Mouse (Mus musculus): ENCODE data around the gene Cdc42se1. TPM values are rescaled to one million over a fixed set of nuclear protein-coding genes. Genes with fewer than 3 reads are reported as not detected.

Cdc42se1 gene
- polyA plus RNA-seq, 1 experiment from 2014 or later: 59.1 TPM

DNA sequence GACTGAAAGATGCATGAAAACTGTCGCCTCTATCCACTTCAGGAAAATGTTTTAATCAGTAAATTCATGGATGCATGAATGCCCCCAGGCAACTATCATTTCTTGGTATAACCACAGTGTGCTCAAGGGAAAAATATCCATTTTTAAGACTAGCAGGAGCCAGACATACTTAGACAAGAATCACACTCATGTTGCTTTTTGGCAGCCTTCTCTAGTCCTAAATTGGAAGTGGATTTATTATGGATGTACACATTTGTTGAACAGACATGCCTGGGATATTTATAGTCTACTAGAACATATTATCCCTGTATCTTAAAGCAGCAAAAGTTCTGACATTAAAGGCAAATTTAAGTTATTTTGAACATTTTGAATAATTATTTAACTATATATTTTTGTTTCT lies 36.2 kb downstream of the Cdc42se1 start:
- Histone ChIP-seq H3K9ac (ENCODE audit: low read depth, low read length) (no peak overlapping the region), H3K36me3 (ENCODE audit: control insufficient read depth, insufficient read depth, low read length) (peaks cover 35% of the 10 kb centered on the region), H3K4me1 (ENCODE audit: control insufficient read depth, insufficient read depth, low read depth, low read length) (no peaks in the 10 kb centered on the region), H3K27me3 (replicated peaks; ENCODE audit: control insufficient read depth, insufficient read depth, low read length) (no peaks in the 10 kb centered on the region), H3K27ac (ENCODE audit: low read depth, low read length) (no peak overlapping the region), H3K9me3 (ENCODE audit: control insufficient read depth, low read length) (no peaks in the 10 kb centered on the region), H3K4me2 (ENCODE audit: low read length) (no peak overlapping the region), H3K4me3 (ENCODE audit: low read length) (no peak overlapping the region)
- whole genome bisulfite sequencing: 72% methylated on average over 1 of the region's 1 CpGs
- no peak for ATAC-seq

DNA sequence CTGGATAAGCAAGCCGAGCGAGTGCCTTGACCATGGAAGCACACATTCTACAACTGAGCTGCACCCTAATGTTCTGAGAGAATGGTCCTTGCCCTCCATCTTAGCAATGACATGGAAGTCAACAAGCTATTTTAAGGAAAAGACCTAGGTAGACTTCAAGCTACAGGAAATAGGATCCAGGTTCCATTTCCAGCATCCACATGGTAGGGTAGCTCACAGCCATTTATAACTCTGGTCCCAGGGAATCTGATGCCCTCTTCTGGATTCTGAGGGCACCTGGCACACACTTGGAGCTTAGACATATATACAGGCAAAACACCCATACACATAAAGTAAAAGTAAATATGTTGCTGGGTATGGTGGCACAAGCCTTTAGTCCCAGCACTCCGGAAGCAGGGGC lies 37.5 kb downstream of the Cdc42se1 start:
- H3K4me1 ChIP-seq (ENCODE audit: control insufficient read depth, insufficient read depth, low read depth, low read length): no peaks in the 10 kb centered on the region
- no peak for ATAC-seq
- peaks cover 33% of the 10 kb centered on the region for H3K36me3 ChIP-seq (ENCODE audit: control insufficient read depth, insufficient read depth, low read length)
- no peaks in the 10 kb centered on the region for H3K9me3 ChIP-seq (ENCODE audit: control insufficient read depth, low read length)
- no peak overlapping the region for H3K4me3 ChIP-seq (ENCODE audit: low read length)
- no peak overlapping the region for H3K9ac ChIP-seq (ENCODE audit: low read depth, low read length)
- no peaks in the 10 kb centered on the region for H3K27me3 ChIP-seq (replicated peaks; ENCODE audit: control insufficient read depth, insufficient read depth, low read length)
- WGBS: 98% methylated on average over 3 of the region's 3 CpGs
- no peak overlapping the region for H3K4me2 ChIP-seq (ENCODE audit: low read length)
- no peak overlapping the region for H3K27ac ChIP-seq (ENCODE audit: low read depth, low read length)

DNA sequence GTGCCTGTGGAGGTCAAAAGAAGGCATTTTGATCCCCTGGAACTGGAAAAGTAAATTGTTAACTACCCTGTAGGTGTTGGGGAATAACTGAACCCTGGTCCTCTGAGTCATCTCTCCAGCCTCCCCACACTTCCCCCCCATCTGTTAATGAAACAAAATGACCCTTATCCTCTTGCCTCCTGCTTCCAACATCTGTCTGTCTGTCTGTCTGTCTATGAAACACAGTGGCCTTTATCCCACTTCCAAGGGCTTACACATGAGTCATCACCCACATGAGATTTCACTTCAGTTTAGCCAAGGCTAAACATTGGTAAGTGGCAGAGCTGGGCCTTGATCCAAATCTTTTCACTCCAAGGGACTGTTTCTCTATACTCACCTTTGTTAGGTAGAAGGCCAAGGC lies 39.3 kb downstream of the Cdc42se1 start:
- H3K27ac ChIP-seq (ENCODE audit: low read depth, low read length): no peak overlapping the region
- no peaks in the 10 kb centered on the region for H3K9me3 ChIP-seq (ENCODE audit: control insufficient read depth, low read length)
- no peak overlapping the region for H3K9ac ChIP-seq (ENCODE audit: low read depth, low read length)
- peaks cover 29% of the 10 kb centered on the region for H3K36me3 ChIP-seq (ENCODE audit: control insufficient read depth, insufficient read depth, low read length)
- no peak for ATAC-seq
- no peaks in the 10 kb centered on the region for H3K27me3 ChIP-seq (replicated peaks; ENCODE audit: control insufficient read depth, insufficient read depth, low read length)
- H3K4me1 ChIP-seq (ENCODE audit: control insufficient read depth, insufficient read depth, low read depth, low read length): no peaks in the 10 kb centered on the region
- H3K4me3 ChIP-seq (ENCODE audit: low read length): no peak overlapping the region
- no peak overlapping the region for H3K4me2 ChIP-seq (ENCODE audit: low read length)

DNA sequence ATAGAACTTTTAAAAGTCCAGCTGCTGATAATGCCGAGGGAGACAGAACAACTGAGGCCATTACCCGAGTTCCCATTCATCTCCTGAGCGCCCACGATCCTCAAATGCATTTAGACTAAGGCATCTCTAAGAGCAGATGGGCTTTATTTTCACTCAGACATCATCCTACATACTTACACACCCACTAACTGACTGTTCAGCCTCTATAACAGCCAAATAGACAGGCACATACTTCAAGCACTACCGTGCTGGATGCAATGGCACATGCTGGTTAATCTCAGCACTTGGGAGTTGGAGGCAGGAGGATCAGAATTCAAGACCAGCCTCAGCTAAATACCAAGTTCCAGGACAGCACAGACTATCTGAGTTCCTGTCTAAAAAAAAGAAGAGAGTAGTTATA lies 41.3 kb downstream of the Cdc42se1 start:
- peaks cover 21% of the 10 kb centered on the region for H3K36me3 ChIP-seq (ENCODE audit: control insufficient read depth, insufficient read depth, low read length)
- 89% methylated on average over 5 of the region's 5 CpGs for WGBS
- no peaks in the 10 kb centered on the region for H3K27me3 ChIP-seq (replicated peaks; ENCODE audit: control insufficient read depth, insufficient read depth, low read length)
- no peak for ATAC-seq
- no peaks in the 10 kb centered on the region for H3K4me1 ChIP-seq (ENCODE audit: control insufficient read depth, insufficient read depth, low read depth, low read length)
- H3K27ac ChIP-seq (ENCODE audit: low read depth, low read length): no peak overlapping the region
- no peak overlapping the region for H3K4me3 ChIP-seq (ENCODE audit: low read length)
- H3K4me2 ChIP-seq (ENCODE audit: low read length): no peak overlapping the region
- H3K9ac ChIP-seq (ENCODE audit: low read depth, low read length): no peak overlapping the region
- no peaks in the 10 kb centered on the region for H3K9me3 ChIP-seq (ENCODE audit: control insufficient read depth, low read length)

DNA sequence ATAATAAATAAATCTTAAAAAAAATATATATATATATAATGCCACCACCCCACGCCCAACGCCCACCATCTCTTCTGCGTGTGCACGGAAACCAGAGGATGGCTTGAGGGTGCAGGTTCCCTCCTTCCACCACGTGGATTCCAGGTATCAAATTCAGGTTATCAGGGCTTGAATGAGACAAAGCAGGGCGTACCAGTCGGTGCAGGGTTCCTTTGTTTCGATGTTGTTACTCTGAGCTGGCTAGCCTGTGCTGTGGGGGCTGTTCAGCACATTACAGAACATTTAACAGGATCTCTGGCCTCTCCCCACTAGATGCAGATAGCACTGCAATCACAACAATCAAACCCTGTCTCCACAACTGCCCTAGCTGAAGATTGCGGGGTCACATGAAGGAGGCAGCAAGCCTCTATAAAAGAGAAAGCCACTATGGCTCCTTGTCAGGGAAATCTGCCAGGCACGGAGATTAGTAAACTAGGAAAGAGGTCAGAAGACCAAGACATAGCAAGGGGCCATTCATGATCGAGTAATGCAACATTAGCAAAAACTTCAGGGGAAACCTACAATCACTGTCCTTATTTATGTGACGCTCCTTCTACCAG lies 42.3 kb downstream of the Cdc42se1 start:
- ATAC-seq: no peak
- 88% methylated on average over 12 of the region's 12 CpGs for WGBS

DNA sequence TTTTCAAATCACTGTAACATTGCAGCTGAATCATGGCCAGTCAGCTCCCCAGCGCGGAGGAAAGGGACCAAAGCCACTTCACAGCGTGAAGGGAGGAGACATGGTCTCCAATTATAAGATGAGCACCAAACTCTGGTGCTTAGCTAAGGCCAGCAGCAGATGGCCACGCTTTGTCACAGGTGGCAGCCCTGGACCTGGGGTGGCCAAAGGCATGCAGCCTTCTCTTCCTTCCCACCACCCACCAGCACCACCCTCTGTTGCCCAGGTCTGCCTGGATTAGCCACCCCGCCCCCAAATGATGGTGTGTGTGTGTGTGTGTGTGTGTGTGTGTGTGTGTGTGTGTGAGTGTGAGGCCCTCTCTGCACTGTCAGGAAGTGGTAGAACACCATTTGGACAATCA lies 44.9 kb downstream of the Cdc42se1 start:
- Histone ChIP-seq H3K27ac (ENCODE audit: low read depth, low read length) (no peak overlapping the region), H3K4me2 (ENCODE audit: low read length) (no peak overlapping the region), H3K27me3 (replicated peaks; ENCODE audit: control insufficient read depth, insufficient read depth, low read length) (no peaks in the 10 kb centered on the region), H3K9ac (ENCODE audit: low read depth, low read length) (no peak overlapping the region), H3K9me3 (ENCODE audit: control insufficient read depth, low read length) (no peaks in the 10 kb centered on the region), H3K4me3 (ENCODE audit: low read length) (no peak overlapping the region), H3K36me3 (ENCODE audit: control insufficient read depth, insufficient read depth, low read length) (0 out of 2 replicates have a peak, but pooled peaks cover 2% of the 10 kb centered on the region), H3K4me1 (ENCODE audit: control insufficient read depth, insufficient read depth, low read depth, low read length) (no peaks in the 10 kb centered on the region)
- no peak for ATAC-seq
- WGBS: 98% methylated on average over 5 of the region's 5 CpGs

More for the DNA sequence above, 42.3 kb downstream of the Cdc42se1 start:
- Histone ChIP-seq H3K9me3 (ENCODE audit: control insufficient read depth, low read length) (no peaks in the 10 kb centered on the region), H3K9ac (ENCODE audit: low read depth, low read length) (no peak overlapping the region), H3K4me3 (ENCODE audit: low read length) (no peak overlapping the region), H3K4me2 (ENCODE audit: low read length) (no peak overlapping the region), H3K36me3 (ENCODE audit: control insufficient read depth, insufficient read depth, low read length) (peaks cover 16% of the 10 kb centered on the region), H3K27ac (ENCODE audit: low read depth, low read length) (no peak overlapping the region), H3K4me1 (ENCODE audit: control insufficient read depth, insufficient read depth, low read depth, low read length) (no peaks in the 10 kb centered on the region), H3K27me3 (replicated peaks; ENCODE audit: control insufficient read depth, insufficient read depth, low read length) (no peaks in the 10 kb centered on the region)

DNA sequence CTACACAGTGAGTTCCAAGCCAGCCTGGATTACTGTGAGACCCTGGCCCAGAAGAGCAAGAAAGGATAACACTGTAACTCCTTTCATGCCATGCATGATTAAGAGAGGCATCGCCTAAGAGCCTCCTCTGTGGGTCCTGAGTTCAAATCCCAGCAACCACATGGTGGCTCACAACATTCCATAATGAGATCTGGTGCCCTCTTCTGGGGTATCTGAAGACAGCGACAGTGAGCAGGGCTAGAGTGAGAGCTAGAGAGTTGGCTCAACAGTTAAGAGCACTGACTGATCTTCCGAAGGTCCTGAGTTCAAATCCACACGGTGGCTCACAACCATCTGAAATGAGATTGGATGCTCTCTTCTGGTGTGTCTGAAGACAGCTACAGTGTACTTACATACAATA lies 45.9 kb downstream of the Cdc42se1 start:
- Histone ChIP-seq H3K27ac (ENCODE audit: low read depth, low read length) (no peak overlapping the region), H3K4me1 (ENCODE audit: control insufficient read depth, insufficient read depth, low read depth, low read length) (peaks cover under 1% of the 10 kb centered on the region; the same call in 1 of the 2 replicates), H3K36me3 (ENCODE audit: control insufficient read depth, insufficient read depth, low read length) (0 out of 2 replicates have a peak, but pooled peaks cover 2% of the 10 kb centered on the region), H3K4me2 (ENCODE audit: low read length) (no peak overlapping the region), H3K9me3 (ENCODE audit: control insufficient read depth, low read length) (no peaks in the 10 kb centered on the region), H3K4me3 (ENCODE audit: low read length) (no peak overlapping the region), H3K27me3 (replicated peaks; ENCODE audit: control insufficient read depth, insufficient read depth, low read length) (no peaks in the 10 kb centered on the region), H3K9ac (ENCODE audit: low read depth, low read length) (no peak overlapping the region)
- ATAC-seq: no peak
- WGBS: 95% methylated on average over 4 of the region's 4 CpGs

DNA sequence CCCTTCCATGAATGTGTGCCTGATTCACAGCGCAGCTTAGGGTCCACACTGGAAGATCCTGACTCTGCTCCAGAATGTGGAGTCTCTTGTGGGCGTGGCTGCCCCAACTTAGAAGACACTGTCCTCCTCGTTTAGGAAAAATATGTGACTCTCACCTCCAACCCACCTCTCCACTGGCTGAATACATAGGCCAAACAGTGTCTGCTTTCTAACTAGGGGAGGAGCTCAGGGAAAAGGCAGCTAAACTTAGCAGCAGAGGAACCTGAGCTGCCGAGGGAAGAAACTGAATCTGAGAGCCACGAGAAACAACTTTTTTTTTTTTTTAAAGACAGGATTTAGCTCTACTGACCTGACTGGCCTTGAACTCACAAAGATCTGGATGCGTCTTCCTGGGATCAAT lies 46.6 kb downstream of the Cdc42se1 start:
- H3K9ac ChIP-seq (ENCODE audit: low read depth, low read length): no peak overlapping the region
- no peaks in the 10 kb centered on the region for H3K27me3 ChIP-seq (replicated peaks; ENCODE audit: control insufficient read depth, insufficient read depth, low read length)
- 0 out of 2 replicates have a peak, but pooled peaks cover 2% of the 10 kb centered on the region for H3K36me3 ChIP-seq (ENCODE audit: control insufficient read depth, insufficient read depth, low read length)
- no peak overlapping the region for H3K4me2 ChIP-seq (ENCODE audit: low read length)
- no peaks in the 10 kb centered on the region for H3K9me3 ChIP-seq (ENCODE audit: control insufficient read depth, low read length)
- no peak for ATAC-seq
- H3K27ac ChIP-seq (ENCODE audit: low read depth, low read length): no peak overlapping the region
- 88% methylated on average over 6 of the region's 6 CpGs for WGBS
- no peak overlapping the region for H3K4me3 ChIP-seq (ENCODE audit: low read length)
- H3K4me1 ChIP-seq (ENCODE audit: control insufficient read depth, insufficient read depth, low read depth, low read length): peaks cover 2% of the 10 kb centered on the region; the same call in 1 of the 2 replicates

DNA sequence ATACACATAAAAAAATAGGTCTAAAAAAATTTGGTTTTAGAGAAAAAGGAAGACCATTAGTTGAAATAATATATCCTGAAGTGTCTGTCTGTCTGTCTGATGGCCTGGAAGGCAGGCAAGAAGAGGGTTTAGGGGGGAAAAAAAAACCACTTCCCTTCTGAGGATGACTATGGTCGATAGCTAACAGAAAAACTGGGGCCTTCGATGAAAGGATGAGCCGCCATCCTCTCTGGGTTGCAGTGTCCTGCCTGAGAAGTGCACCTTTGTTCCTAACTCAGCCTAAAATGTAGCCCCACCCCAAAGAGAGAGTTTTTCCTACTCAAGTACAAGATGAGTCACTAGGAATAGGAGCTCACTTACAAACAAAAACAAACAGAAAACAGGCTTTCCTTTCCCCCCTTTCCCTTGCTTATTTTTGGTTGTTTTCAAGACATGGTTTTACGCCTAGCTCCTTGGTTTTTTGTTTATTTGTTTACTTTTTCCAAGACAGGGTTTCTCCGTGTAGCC lies 47.9 kb downstream of the Cdc42se1 start:
- Histone ChIP-seq H3K27ac (ENCODE audit: low read depth, low read length) (no peak overlapping the region), H3K9me3 (ENCODE audit: control insufficient read depth, low read length) (no peaks in the 10 kb centered on the region), H3K36me3 (ENCODE audit: control insufficient read depth, insufficient read depth, low read length) (0 out of 2 replicates have a peak, but pooled peaks cover 2% of the 10 kb centered on the region), H3K4me3 (ENCODE audit: low read length) (no peak overlapping the region), H3K27me3 (replicated peaks; ENCODE audit: control insufficient read depth, insufficient read depth, low read length) (no peaks in the 10 kb centered on the region), H3K4me2 (ENCODE audit: low read length) (no peak overlapping the region), H3K4me1 (ENCODE audit: control insufficient read depth, insufficient read depth, low read depth, low read length) (peaks cover 5% of the 10 kb centered on the region), H3K9ac (ENCODE audit: low read depth, low read length) (no peak overlapping the region)
- no peak for ATAC-seq
- WGBS: 76% methylated on average over 5 of the region's 5 CpGs

Measured in hindbrain, embryonic 16.5 days (tissue).